25 mouse cellular contexts compared by ENCODE assay signal in the genomic region with DNA sequence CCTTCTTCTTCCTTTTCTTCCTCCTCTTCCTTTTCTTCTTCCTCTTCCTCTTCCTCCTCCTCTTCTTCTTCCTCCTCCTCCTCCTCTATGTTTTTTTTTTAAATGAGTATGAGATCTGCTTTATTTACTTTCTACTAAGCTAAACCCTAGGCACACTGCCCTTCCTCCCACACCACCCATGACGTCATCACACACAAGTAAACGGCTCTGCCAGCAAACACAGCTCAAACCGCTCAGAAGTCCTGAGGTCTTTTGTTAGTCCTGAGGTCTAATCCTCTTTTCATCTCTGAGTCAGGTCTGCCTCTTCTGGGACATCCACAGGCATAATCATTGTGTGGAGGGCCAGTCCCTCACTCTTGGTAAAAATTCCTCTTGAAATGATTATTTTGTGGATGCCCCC.
DNase-seq lines count a peak whose midpoint lies in the region; ATAC-seq lines count a peak whose summit lies in the region.
"Had no signal": no experiment of that assay in that cellular context is flagged by ENCODE, and none has a peak within 500 bp of the region (broad histone marks: within the 10 kb centered on the region; RNA-seq: fewer than 3 reads in every experiment).

No protein-coding gene starts in this region.

- no peaks in the 10 kb centered on the region for H3K4me1 ChIP-seq in neural tube, embryonic 11.5 days (ENCODE audit: control insufficient read depth, insufficient read depth, low read length)
- H3K4me1 ChIP-seq in neural tube, embryonic 15.5 days: peaks cover 12% of the 10 kb centered on the region; the same call in 1 of the 2 replicates
- H3K4me1 ChIP-seq: embryonic facial prominence, embryonic 13.5 days; embryonic facial prominence, embryonic 15.5 days had no signal

- H3K27ac ChIP-seq in neural tube, embryonic 11.5 days (ENCODE audit: low read depth, low read length): no peak overlapping the region
- no peak overlapping the region for H3K27ac ChIP-seq in neural tube, embryonic 15.5 days (replicated peaks)
- H3K27ac ChIP-seq: embryonic facial prominence, embryonic 13.5 days; embryonic facial prominence, embryonic 15.5 days; forebrain, embryonic 10.5 days; forebrain, embryonic 12.5 days had no signal

- H3K36me3 ChIP-seq in neural tube, embryonic 11.5 days (ENCODE audit: control insufficient read depth, insufficient read depth, low read length): no peaks in the 10 kb centered on the region
- H3K36me3 ChIP-seq in neural tube, embryonic 15.5 days: no peaks in the 10 kb centered on the region
- H3K36me3 ChIP-seq: embryonic facial prominence, embryonic 13.5 days; embryonic facial prominence, embryonic 15.5 days; forebrain, embryonic 10.5 days; forebrain, embryonic 12.5 days; G1E had no signal

- 58% methylated on average over 3 of the region's 3 CpGs for WGBS in neural tube, embryonic 11.5 days
- WGBS in neural tube, embryonic 15.5 days: 64% methylated on average over 3 of the region's 3 CpGs

- H3K9ac ChIP-seq in neural tube, embryonic 11.5 days (ENCODE audit: low read length): no peak overlapping the region
- H3K9ac ChIP-seq in neural tube, embryonic 15.5 days (replicated peaks): no peak overlapping the region
- H3K9ac ChIP-seq: embryonic facial prominence, embryonic 13.5 days; embryonic facial prominence, embryonic 15.5 days; forebrain, embryonic 12.5 days had no signal

- no peaks in the 10 kb centered on the region for H3K9me3 ChIP-seq in neural tube, embryonic 11.5 days (ENCODE audit: control insufficient read depth, low read length)
- no peaks in the 10 kb centered on the region for H3K9me3 ChIP-seq in neural tube, embryonic 15.5 days (replicated peaks)
- H3K9me3 ChIP-seq: embryonic facial prominence, embryonic 13.5 days; embryonic facial prominence, embryonic 15.5 days; forebrain, embryonic 12.5 days had no signal

- no peak overlapping the region for H3K4me2 ChIP-seq in neural tube, embryonic 11.5 days (ENCODE audit: low read depth)
- no peak overlapping the region for H3K4me2 ChIP-seq in neural tube, embryonic 15.5 days
- H3K4me2 ChIP-seq: embryonic facial prominence, embryonic 13.5 days; embryonic facial prominence, embryonic 15.5 days; forebrain, embryonic 12.5 days had no signal

- H3K4me3 ChIP-seq in neural tube, embryonic 11.5 days (ENCODE audit: low read depth, low read length): no peak overlapping the region
- no peak overlapping the region for H3K4me3 ChIP-seq in neural tube, embryonic 15.5 days (replicated peaks)
- H3K4me3 ChIP-seq: embryonic facial prominence, embryonic 13.5 days; embryonic facial prominence, embryonic 15.5 days; erythroblast, embryonic 14.5 days; forebrain, embryonic 10.5 days; forebrain, embryonic 12.5 days had no signal

- no peak for ATAC-seq in CD4-positive, CD25-positive, alpha-beta regulatory T cell, adult 4 months
- ATAC-seq in neural tube, embryonic 11.5 days (ENCODE audit: insufficient read depth, low FRiP score, low TSS enrichment): no peak
- ATAC-seq in neural tube, embryonic 15.5 days (ENCODE audit: low FRiP score): no peak
- ATAC-seq: forebrain, embryonic 14.5 days; forebrain, embryonic 16.5 days had no signal

- peak; percentile 54 for DNase-seq in CD4-positive, CD25-positive, alpha-beta regulatory T cell, adult 2 months (ENCODE audit: low read depth, low spot score)
- peak; percentile 6 for DNase-seq in neural tube, embryonic 11.5 days (ENCODE audit: low spot score)
- no peak for DNase-seq in ovary, adult 18-20 months (ENCODE audit: low spot score)
- DNase-seq: adrenal gland, adult 2 months; adrenal gland, postnatal 10 days; adrenal gland, postnatal 25 days; B cell, adult 2 months; cerebellum, adult 11 months; cerebellum, adult 18-20 months; cerebellum, adult 8-10 months; cerebellum, adult 9-11 months; cerebellum, postnatal 14 days; cerebellum, postnatal 36 days; embryo, embryonic 11 days had no signal

- H3K27me3 ChIP-seq in neural tube, embryonic 11.5 days (ENCODE audit: control insufficient read depth, insufficient read depth, low read length): no peaks in the 10 kb centered on the region
- no peaks in the 10 kb centered on the region for H3K27me3 ChIP-seq in neural tube, embryonic 15.5 days (replicated peaks)
- H3K27me3 ChIP-seq: CH12.LX had no signal
